Mouse (Mus musculus): ENCODE data around the gene Prss34. TPM values are rescaled to one million over a fixed set of nuclear protein-coding genes. Genes with fewer than 3 reads are reported as not detected.

Gene Prss34
- polyA plus RNA-seq (2015; fragmentation: Illumina TruSeq; extraction: RNeasy Lipid Tissue Mini Kit (QIAGEN cat#74804); ENCODE audit: low read depth, low replicate concordance): not detected

DNA sequence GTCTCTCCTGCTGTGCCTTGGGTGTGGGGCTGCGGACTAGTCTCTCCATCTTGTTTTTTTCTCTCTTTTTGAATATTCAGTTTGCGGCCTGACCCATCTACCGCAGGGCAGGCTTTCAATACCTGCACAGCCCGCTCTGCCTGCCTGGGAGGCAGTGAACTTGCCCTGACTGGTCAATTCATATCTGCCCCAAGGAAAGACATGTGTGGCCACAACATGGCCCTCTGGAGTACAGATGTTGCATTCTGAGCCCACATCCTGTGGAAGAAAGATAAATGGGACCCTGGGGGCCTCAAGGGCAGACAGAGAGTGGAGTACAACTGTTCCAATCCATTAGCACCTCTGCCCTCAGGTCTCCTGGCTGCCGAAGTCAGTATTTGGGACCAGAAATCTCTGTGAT, at the start of gene Prss34:
Gene Prss34 (plus strand): TSS at position 301 of the 400 bp plus-strand sequence.

DNA sequence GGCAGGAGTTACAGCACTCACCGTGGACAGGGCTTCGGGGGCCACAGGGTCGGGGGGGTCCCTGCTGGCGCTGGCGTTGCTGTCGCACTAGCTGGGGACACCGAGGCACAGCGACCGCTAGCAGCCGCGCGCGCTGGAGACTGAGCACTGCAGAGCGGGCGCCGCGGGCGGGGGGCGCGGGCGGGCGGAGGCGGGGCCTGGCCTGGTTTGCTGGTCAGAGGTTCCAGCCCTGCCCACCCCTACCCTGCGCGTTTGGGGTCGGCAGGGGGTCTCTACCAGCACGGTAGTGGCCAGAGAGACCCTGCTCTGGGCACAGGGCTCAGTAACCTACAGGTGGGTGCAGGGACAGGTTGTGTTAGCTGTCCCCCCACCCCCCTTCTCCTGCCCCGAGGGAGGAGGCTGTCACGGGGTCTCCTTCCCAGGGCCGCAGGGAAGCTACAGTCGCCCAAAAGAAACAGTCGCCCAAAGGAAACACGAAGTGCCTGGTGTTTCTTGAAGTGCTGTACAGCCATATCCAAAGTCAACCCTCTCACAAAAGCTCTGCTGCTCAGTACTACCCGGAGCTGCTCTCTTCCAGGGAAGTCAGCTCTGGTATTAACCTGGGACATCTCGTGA, 41.9 kb upstream of the Prss34 start, which contains the start of gene Baiap3:
Gene Baiap3 (minus strand): TSS at position 225 of the 615 bp plus-strand sequence.

DNA sequence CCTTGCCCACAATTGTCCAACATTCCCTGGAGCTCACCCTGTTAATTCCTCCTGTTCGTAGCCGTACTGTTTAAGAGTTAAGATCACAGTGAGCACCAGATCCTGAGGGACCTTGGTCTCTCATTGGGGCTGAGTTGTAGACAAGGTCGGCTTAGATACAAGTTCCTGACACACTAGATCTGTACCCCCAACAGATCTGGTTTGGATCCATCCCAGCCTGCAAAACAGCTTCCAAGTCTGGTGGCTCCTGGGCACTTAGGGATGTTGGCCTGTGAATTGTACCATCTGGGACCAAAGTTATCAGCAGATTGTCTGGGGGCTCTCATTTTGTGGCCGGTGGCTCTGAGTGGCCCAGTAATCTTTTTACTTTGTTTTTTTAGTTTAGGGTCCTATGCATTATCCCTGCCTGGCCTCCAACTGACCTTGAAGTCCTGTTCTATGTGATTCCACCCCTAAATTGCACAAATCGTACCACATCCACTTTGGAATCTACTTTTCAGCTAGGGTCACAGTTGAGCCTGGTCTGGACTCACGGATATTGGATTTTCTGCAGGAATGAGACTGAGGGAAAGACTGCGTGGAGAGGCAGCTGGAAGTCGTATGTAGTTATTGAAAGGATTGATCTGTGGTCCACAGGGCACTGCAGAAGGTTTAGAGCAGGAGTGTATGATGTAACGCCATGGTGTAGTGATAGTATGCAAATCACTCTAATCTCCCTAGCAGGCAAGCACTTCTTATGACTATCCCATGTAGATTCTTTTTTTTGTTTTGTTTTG, 23.4 kb upstream of the Prss34 start, which contains the start of gene Ube2i:
Gene Ube2i (minus strand): TSS at position 52 of the 776 bp plus-strand sequence.

DNA sequence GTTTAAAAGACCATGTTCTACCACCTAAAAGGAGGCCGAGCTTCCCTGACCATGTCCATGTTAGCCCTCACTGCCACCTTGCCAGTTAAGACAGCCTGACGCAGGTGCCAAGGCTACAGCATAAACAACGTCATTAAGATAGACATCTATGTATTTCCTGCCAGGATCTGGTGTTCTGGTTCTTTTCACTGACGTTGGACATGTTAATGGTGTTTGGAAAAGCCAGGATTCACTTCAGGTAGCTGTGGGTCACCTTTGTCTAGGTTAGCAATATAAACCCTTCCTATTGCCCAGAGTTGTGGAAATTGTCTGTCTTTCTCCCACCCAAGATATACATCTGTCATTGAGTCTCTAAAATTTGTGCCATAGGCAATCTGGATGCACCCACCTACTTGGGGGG, 10.2 kb downstream of the Prss34 start, which contains the start of gene Prss28:
Gene Prss28 (plus strand): TSS at position 301 of the 400 bp plus-strand sequence.

DNA sequence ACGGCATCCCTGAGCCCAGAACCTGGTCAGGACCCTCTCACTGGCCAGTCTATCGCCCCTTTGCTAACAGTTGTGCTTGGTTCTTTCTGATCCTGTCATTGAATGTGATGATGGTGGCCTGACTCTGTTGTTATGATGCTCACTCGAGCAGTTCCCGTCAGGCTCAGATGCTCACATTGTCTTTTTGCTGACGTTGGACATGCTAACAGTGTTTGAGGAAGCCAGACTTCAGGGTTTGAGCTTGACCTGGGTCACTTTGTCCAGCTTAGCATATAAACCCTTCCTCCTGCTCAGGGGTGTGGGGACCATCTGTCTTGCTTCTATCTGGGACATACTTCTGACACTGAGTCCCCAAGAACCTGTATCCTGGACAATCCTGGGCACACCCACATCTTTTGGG, 20.2 kb downstream of the Prss34 start, which contains the start of gene Prss29:
Gene Prss29 (plus strand): TSS at position 301 of the 400 bp plus-strand sequence.

DNA sequence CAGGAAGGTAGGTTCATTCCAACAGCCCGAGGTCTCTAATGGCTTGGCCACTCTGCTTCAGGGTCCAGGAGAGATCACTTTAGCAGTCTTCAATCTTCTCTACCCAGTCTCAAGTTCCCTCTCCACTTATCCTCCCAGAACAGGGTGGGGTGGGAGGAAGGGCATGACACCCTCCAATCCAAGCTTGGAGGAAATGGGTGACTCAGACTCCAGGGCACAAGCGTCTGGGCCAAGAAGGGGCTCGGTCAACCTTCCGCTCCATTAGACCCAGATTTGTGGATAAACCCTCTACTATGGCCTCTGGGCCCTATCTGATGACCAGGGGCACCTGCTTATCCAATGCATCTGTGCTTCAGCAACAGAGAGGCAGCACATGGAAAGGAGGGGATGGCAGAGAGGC, 47.3 kb downstream of the Prss34 start, which contains the start of gene Tpsab1:
Gene Tpsab1 (minus strand): TSS at position 101 of the 400 bp plus-strand sequence.

Other genes starting within 250 kb of the Prss34 start
- gene Tmem204, start 214.8 kb upstream of the Prss34 start, polyA plus RNA-seq (2015; fragmentation: Illumina TruSeq; extraction: RNeasy Lipid Tissue Mini Kit (QIAGEN cat#74804); ENCODE audit: low read depth, low replicate concordance): 13.5 TPM
- gene Telo2, start 182.4 kb upstream of the Prss34 start, polyA plus RNA-seq (2015; fragmentation: Illumina TruSeq; extraction: RNeasy Lipid Tissue Mini Kit (QIAGEN cat#74804); ENCODE audit: low read depth, low replicate concordance): 26.7 TPM
- not detected for gene Ptx4, start 177.6 kb upstream of the Prss34 start, polyA plus RNA-seq (2015; fragmentation: Illumina TruSeq; extraction: RNeasy Lipid Tissue Mini Kit (QIAGEN cat#74804); ENCODE audit: low read depth, low replicate concordance)
- gene Clcn7, start 165.0 kb upstream of the Prss34 start, polyA plus RNA-seq (2015; fragmentation: Illumina TruSeq; extraction: RNeasy Lipid Tissue Mini Kit (QIAGEN cat#74804); ENCODE audit: low read depth, low replicate concordance): 34.5 TPM
- not detected for gene Ccdc154, start 135.9 kb upstream of the Prss34 start, polyA plus RNA-seq (2015; fragmentation: Illumina TruSeq; extraction: RNeasy Lipid Tissue Mini Kit (QIAGEN cat#74804); ENCODE audit: low read depth, low replicate concordance)
- not detected for gene Gm38655, start 122.9 kb upstream of the Prss34 start, polyA plus RNA-seq (2015; fragmentation: Illumina TruSeq; extraction: RNeasy Lipid Tissue Mini Kit (QIAGEN cat#74804); ENCODE audit: low read depth, low replicate concordance)
- 24.5 TPM for gene BC003965, start 113.8 kb upstream of the Prss34 start, polyA plus RNA-seq (2015; fragmentation: Illumina TruSeq; extraction: RNeasy Lipid Tissue Mini Kit (QIAGEN cat#74804); ENCODE audit: low read depth, low replicate concordance)
- 35.6 TPM for gene Unkl, start 110.0 kb upstream of the Prss34 start, polyA plus RNA-seq (2015; fragmentation: Illumina TruSeq; extraction: RNeasy Lipid Tissue Mini Kit (QIAGEN cat#74804); ENCODE audit: low read depth, low replicate concordance)
- gene Gnptg, start 58.3 kb upstream of the Prss34 start, polyA plus RNA-seq (2015; fragmentation: Illumina TruSeq; extraction: RNeasy Lipid Tissue Mini Kit (QIAGEN cat#74804); ENCODE audit: low read depth, low replicate concordance): 127 TPM
- gene Tsr3, start 58.2 kb upstream of the Prss34 start, polyA plus RNA-seq (2015; fragmentation: Illumina TruSeq; extraction: RNeasy Lipid Tissue Mini Kit (QIAGEN cat#74804); ENCODE audit: low read depth, low replicate concordance): 33.2 TPM
- 27.7 TPM for gene Baiap3, start 42.0 kb upstream of the Prss34 start, polyA plus RNA-seq (2015; fragmentation: Illumina TruSeq; extraction: RNeasy Lipid Tissue Mini Kit (QIAGEN cat#74804); ENCODE audit: low read depth, low replicate concordance)
- 197 TPM for gene Ube2i, start 23.8 kb upstream of the Prss34 start, polyA plus RNA-seq (2015; fragmentation: Illumina TruSeq; extraction: RNeasy Lipid Tissue Mini Kit (QIAGEN cat#74804); ENCODE audit: low read depth, low replicate concordance)
- not detected for gene Prss28, start 10.3 kb downstream of the Prss34 start, polyA plus RNA-seq (2015; fragmentation: Illumina TruSeq; extraction: RNeasy Lipid Tissue Mini Kit (QIAGEN cat#74804); ENCODE audit: low read depth, low replicate concordance)
- gene Prss29, start 20.3 kb downstream of the Prss34 start, polyA plus RNA-seq (2015; fragmentation: Illumina TruSeq; extraction: RNeasy Lipid Tissue Mini Kit (QIAGEN cat#74804); ENCODE audit: low read depth, low replicate concordance): not detected
- not detected for gene Tpsab1, start 47.2 kb downstream of the Prss34 start, polyA plus RNA-seq (2015; fragmentation: Illumina TruSeq; extraction: RNeasy Lipid Tissue Mini Kit (QIAGEN cat#74804); ENCODE audit: low read depth, low replicate concordance)
- gene Tpsb2, start 67.9 kb downstream of the Prss34 start, polyA plus RNA-seq (2015; fragmentation: Illumina TruSeq; extraction: RNeasy Lipid Tissue Mini Kit (QIAGEN cat#74804); ENCODE audit: low read depth, low replicate concordance): 0.45 TPM
- not detected for gene Tpsg1, start 70.9 kb downstream of the Prss34 start, polyA plus RNA-seq (2015; fragmentation: Illumina TruSeq; extraction: RNeasy Lipid Tissue Mini Kit (QIAGEN cat#74804); ENCODE audit: low read depth, low replicate concordance)
- gene Cacna1h, start 135.4 kb downstream of the Prss34 start, polyA plus RNA-seq (2015; fragmentation: Illumina TruSeq; extraction: RNeasy Lipid Tissue Mini Kit (QIAGEN cat#74804); ENCODE audit: low read depth, low replicate concordance): 24.6 TPM
- gene Tekt4, start 156.2 kb downstream of the Prss34 start, polyA plus RNA-seq (2015; fragmentation: Illumina TruSeq; extraction: RNeasy Lipid Tissue Mini Kit (QIAGEN cat#74804); ENCODE audit: low read depth, low replicate concordance): 0.89 TPM
- 0.22 TPM for gene Sstr5, start 198.9 kb downstream of the Prss34 start, polyA plus RNA-seq (2015; fragmentation: Illumina TruSeq; extraction: RNeasy Lipid Tissue Mini Kit (QIAGEN cat#74804); ENCODE audit: low read depth, low replicate concordance)

All from brain, adult 10 weeks (tissue).